ENCODE assay signal across 27 mouse cellular contexts in the genomic region with DNA sequence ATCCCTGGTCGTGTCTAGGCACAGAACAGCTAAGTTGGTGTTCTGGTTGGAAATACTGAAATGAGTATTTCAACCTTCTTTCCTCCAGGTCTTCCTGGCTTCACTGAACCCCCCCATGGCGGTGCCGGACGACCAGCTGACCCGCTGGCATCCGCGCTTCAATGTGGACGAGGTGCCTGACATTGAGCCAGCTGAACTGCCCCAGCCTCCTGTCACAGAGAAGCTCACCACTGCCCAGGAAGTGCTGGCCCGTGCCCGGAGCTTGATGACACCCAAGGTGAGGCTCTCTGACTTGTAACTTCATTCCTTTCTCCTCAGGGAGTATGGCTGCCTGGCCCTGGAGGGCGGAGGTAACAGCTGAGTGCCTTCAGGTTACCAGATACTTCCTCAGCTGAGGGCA. TPM values are rescaled to one million over a fixed set of nuclear protein-coding genes. Genes with fewer than 3 reads are reported as not detected.
DNase-seq lines count a peak whose midpoint lies in the region; ATAC-seq and TF ChIP-seq lines count a peak whose summit lies in the region.
"Had no signal": no experiment of that assay in that cellular context is flagged by ENCODE, and none has a peak within 500 bp of the region (broad histone marks: within the 10 kb centered on the region; RNA-seq: fewer than 3 reads in every experiment).

No protein-coding gene starts in this region.

- H3K9me3 ChIP-seq in erythroblast, embryonic 14.5 days (ENCODE audit: control insufficient read depth, low read length) = no peaks in the 10 kb centered on the region; the same call in 1 of the 2 replicates
- no peaks in the 10 kb centered on the region for H3K9me3 ChIP-seq in G1E (replicated peaks)
- H3K9me3 ChIP-seq: heart, embryonic 12.5 days; limb, embryonic 13.5 days; neural tube, embryonic 12.5 days had no signal

- H3K36me3 ChIP-seq in erythroblast, embryonic 14.5 days (ENCODE audit: control insufficient read depth) = peaks cover 67% of the 10 kb centered on the region
- peaks cover 70% of the 10 kb centered on the region for H3K36me3 ChIP-seq in G1E (replicated peaks)

- H3K4me1 ChIP-seq in erythroblast, embryonic 14.5 days (ENCODE audit: control insufficient read depth) = peaks cover 89% of the 10 kb centered on the region
- peaks cover 89% of the 10 kb centered on the region for H3K4me1 ChIP-seq in G1E (ENCODE audit: insufficient read depth, low read depth, low read length)

- TF ChIP-seq CTCF in G1E (IDR thresholded peaks at IDR 0.05; ENCODE audit: low read depth, low read length) = no peak

- no peak for DNase-seq in G1E (ENCODE audit: low spot score)
- DNase-seq in cerebellum, adult 9-10 months = peak; percentile 80
- DNase-seq in cerebellum, postnatal 36 days = peak; percentile 64 to 75
- no peak for DNase-seq in layer of hippocampus, adult 18-20 months (ENCODE audit: low spot score in 2 of 2)
- DNase-seq in urinary bladder, postnatal 36 days (ENCODE audit: low spot score in 2 of 2) = no peak
- DNase-seq in heart, postnatal 10 days = no peak
- DNase-seq: adrenal gland, adult 2 months; embryo, embryonic 11 days; gastrocnemius, adult 2 months; gastrocnemius, postnatal 36 days; heart, adult 2 months; kidney, adult 9 months; kidney, postnatal 14 days; lung, embryonic 14.5 days; lung, postnatal 14 days; midbrain, embryonic 14.5 days; right cerebral cortex, postnatal 4 days; thymus, adult 2 months; thymus, postnatal 36 days had no signal

- intact Hi-C loops in heart, postnatal 10 days (cut with DNase I) = no loop called here

- H3K27me3 ChIP-seq in erythroblast, embryonic 14.5 days (ENCODE audit: control insufficient read depth) = no peaks in the 10 kb centered on the region; the same call in 1 of the 2 replicates
- no peaks in the 10 kb centered on the region; the same call in 1 of the 2 replicates for H3K27me3 ChIP-seq in G1E (ENCODE audit: insufficient read depth, low read length)
- H3K27me3 ChIP-seq: heart, embryonic 12.5 days; limb, embryonic 13.5 days; neural tube, embryonic 12.5 days had no signal

- no peak for ATAC-seq in erythroblast, adult 5-6 weeks (replicated peaks; ENCODE audit: low FRiP score, poor library complexity, severe bottlenecking)
- ATAC-seq in G1E (ENCODE audit: extremely low read depth, insufficient number of reproducible peaks, low FRiP score, poor library complexity, severe bottlenecking) = no peak
- ATAC-seq: forebrain, embryonic 14.5 days; intestine, postnatal 0 days had no signal

- H3K4me3 ChIP-seq in erythroblast, embryonic 14.5 days (replicated peaks) = peak overlapping the region; percentile 1
- H3K4me3 ChIP-seq in G1E (ENCODE audit: low read depth, low read length) = peak overlapping the region; percentile 34; the same call in 1 of the 2 replicates
- H3K4me3 ChIP-seq: gastrocnemius, adult 2 months; heart, adult 2 months; heart, embryonic 12.5 days; left cerebral cortex, adult 2 months; limb, embryonic 13.5 days; neural tube, embryonic 12.5 days had no signal

RNA-seq across cellular contexts. Expression of a gene that starts 3.3 kb away (rescaled TPM):
- 94.9 and 97.5 TPM in 2 replicates for polyA plus RNA-seq in erythroblast, embryonic 14.5 days (2012)
- 16.1 and 24.2 TPM in 2 replicates for total RNA-seq in erythroblast, adult 5-6 weeks (2015; ENCODE audit: low replicate concordance)
- 38.2 and 47.5 TPM in 2 replicates for total RNA-seq in erythroblast, adult 5-6 weeks (2017; ENCODE audit: low replicate concordance)
- total RNA-seq in G1E (2014; fragmentation: Nextera tagmentation) (70.8 and 71.7 TPM in 2 replicates), G1E (2017) (46.9 and 49.9 TPM in 2 replicates)
- polyA plus RNA-seq in G1E (2012) = 375 and 441 TPM in 2 replicates
- total RNA-seq in layer of hippocampus, adult 18-20 months (2021) = 1 to 10 TPM; 1.2 to 1.8 TPM
- total RNA-seq in heart, postnatal 10 days (2021) = 10 to 100 TPM in 1 of 2 experiments, 1 to 10 TPM in 1; 9.7 to 14.0 TPM

RNA-seq across cellular contexts. Expression of a gene that starts 5.6 kb away (rescaled TPM):
- 4.8 and 8.0 TPM in 2 replicates for polyA plus RNA-seq in erythroblast, embryonic 14.5 days (2012)
- 77.1 and 85.7 TPM in 2 replicates for total RNA-seq in erythroblast, adult 5-6 weeks (2015; ENCODE audit: low replicate concordance)
- total RNA-seq in erythroblast, adult 5-6 weeks (2017; ENCODE audit: low replicate concordance) = 20.6 and 30.2 TPM in 2 replicates
- total RNA-seq in G1E (2014; fragmentation: Nextera tagmentation) (110 and 112 TPM in 2 replicates), G1E (2017) (100.0 and 146 TPM in 2 replicates)
- polyA plus RNA-seq in G1E (2012) = 207 and 389 TPM in 2 replicates
- 10 to 100 TPM; 58.1 to 61.6 TPM for total RNA-seq in layer of hippocampus, adult 18-20 months (2021)
- total RNA-seq in heart, postnatal 10 days (2021) = 10 to 100 TPM; 37.9 to 41.8 TPM

RNA-seq across cellular contexts. Expression of a gene that starts 20.0 kb away (rescaled TPM):
- 22.2 and 31.8 TPM in 2 replicates for polyA plus RNA-seq in erythroblast, embryonic 14.5 days (2012)
- total RNA-seq in erythroblast, adult 5-6 weeks (2015; ENCODE audit: low replicate concordance) = 12.1 and 17.1 TPM in 2 replicates
- total RNA-seq in erythroblast, adult 5-6 weeks (2017; ENCODE audit: low replicate concordance) = 14.7 and 23.0 TPM in 2 replicates
- total RNA-seq in G1E (2014; fragmentation: Nextera tagmentation) (77.0 and 95.3 TPM in 2 replicates), G1E (2017) (24.9 and 26.0 TPM in 2 replicates)
- 69.6 and 79.4 TPM in 2 replicates for polyA plus RNA-seq in G1E (2012)
- 1 to 10 TPM; 3.2 to 3.5 TPM for total RNA-seq in layer of hippocampus, adult 18-20 months (2021)
- total RNA-seq in heart, postnatal 10 days (2021) = 10 to 100 TPM; 40.3 to 43.3 TPM

RNA-seq across cellular contexts. Expression of a gene that starts 40.1 kb away (rescaled TPM):
- 0.07 and 0.08 TPM in 2 replicates for polyA plus RNA-seq in erythroblast, embryonic 14.5 days (2012)
- 8.6 and 23.2 TPM in 2 replicates for total RNA-seq in erythroblast, adult 5-6 weeks (2015; ENCODE audit: low replicate concordance)
- total RNA-seq in erythroblast, adult 5-6 weeks (2017; ENCODE audit: low replicate concordance) = 8.6 and 15.5 TPM in 2 replicates
- 5.0 and 6.0 TPM in 2 replicates for total RNA-seq in G1E (2014; fragmentation: Nextera tagmentation)
- 7.6 and 7.9 TPM in 2 replicates for total RNA-seq in G1E (2017)
- 2.9 and 3.0 TPM in 2 replicates for polyA plus RNA-seq in G1E (2012)
- total RNA-seq in layer of hippocampus, adult 18-20 months (2021) = 10 to 100 TPM; 10.2 to 10.9 TPM
- 1 to 10 TPM; 6.6 to 7.1 TPM for total RNA-seq in heart, postnatal 10 days (2021)

RNA-seq across cellular contexts. Expression of a gene that starts 40.3 kb away (rescaled TPM):
- polyA plus RNA-seq in erythroblast, embryonic 14.5 days (2012) = 0.16 and 0.80 TPM in 2 replicates
- total RNA-seq in erythroblast, adult 5-6 weeks (2015; ENCODE audit: low replicate concordance) = 17.7 and 26.8 TPM in 2 replicates
- total RNA-seq in erythroblast, adult 5-6 weeks (2017; ENCODE audit: low replicate concordance) = 9.1 and 10.2 TPM in 2 replicates
- 19.5 and 31.8 TPM in 2 replicates for total RNA-seq in G1E (2014; fragmentation: Nextera tagmentation)
- total RNA-seq in G1E (2017) = 32.2 and 40.4 TPM in 2 replicates
- polyA plus RNA-seq in G1E (2012) = 0.43 and 0.75 TPM in 2 replicates
- 10 to 100 TPM; 82.1 to 82.7 TPM for total RNA-seq in layer of hippocampus, adult 18-20 months (2021)
- total RNA-seq in heart, postnatal 10 days (2021) = 10 to 100 TPM; 54.7 to 57.4 TPM

Comparison
In these comparisons a context has a peak if more than half of its experiments do, and no peak if none do; other contexts are left out.
1. DNase-seq: peak in cerebellum, adult 9-10 months (single experiment) and cerebellum, postnatal 36 days (2 of 2); none in G1E (single experiment), layer of hippocampus, adult 18-20 months (0 of 2), urinary bladder, postnatal 36 days (0 of 2) and heart, postnatal 10 days (0 of 2).